Mouse (Mus musculus) liver, postnatal 0 days (tissue): ENCODE measurements around the gene Zfp541.

ENCODE experiments used
- CTCF ChIP-seq: sonication (generic); IDR thresholded peaks from 2 replicates; pipeline ENCODE4 v1.5.1; 2016; ENCODE audit warnings: antibody characterized with exemption, low read depth
- EP300 ChIP-seq: IDR thresholded peaks from 2 replicates; pipeline ENCODE4 v1.6.1; 2016; ENCODE audit warnings: antibody characterized with exemption, low read depth, mild to moderate bottlenecking

DNA sequence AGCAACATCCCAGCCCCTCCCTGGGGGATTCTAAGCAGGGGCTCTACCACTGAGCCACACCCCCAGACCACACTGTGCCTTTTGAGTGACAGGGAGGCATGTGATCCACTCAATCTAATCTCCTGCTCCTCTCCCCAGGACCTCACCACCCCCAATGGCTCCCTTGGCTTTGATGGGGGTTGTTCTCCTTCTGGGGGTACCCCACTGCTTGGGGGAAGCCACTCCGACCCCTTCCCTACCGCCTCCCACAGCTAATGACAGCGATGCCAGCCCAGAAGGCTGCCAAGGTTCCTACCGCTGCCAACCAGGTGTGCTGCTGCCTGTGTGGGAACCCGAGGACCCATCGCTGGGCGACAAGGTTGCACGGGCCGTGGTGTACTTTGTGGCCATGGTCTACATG lies 72.1 kb downstream of the Zfp541 start:
- no peak for TF ChIP-seq CTCF
- TF ChIP-seq EP300 = no peak
